Comparison of ENCODE assay signal across 8 mouse cellular contexts in genomic region chr10:63582608-63583007, GRCm38 (mm10).
A peak's percentile ranks its signal among the peaks of the same experiment; 100 is the strongest.
DNase-seq lines count a peak whose midpoint lies in the region; ATAC-seq lines count a peak whose summit lies in the region.

No protein-coding gene starts in this region.

- WGBS in hindbrain, embryonic 14.5 days: 9% methylated on average over 14 of the region's 14 CpGs

- no peak overlapping the region for H3K27ac ChIP-seq in hindbrain, embryonic 14.5 days

- H3K27me3 ChIP-seq in hindbrain, embryonic 14.5 days (ENCODE audit: control insufficient read depth, insufficient read depth, low read length): no peaks in the 10 kb centered on the region

- H3K4me3 ChIP-seq in hindbrain, embryonic 14.5 days (replicated peaks; ENCODE audit: low read length): no peak overlapping the region

- no peaks in the 10 kb centered on the region for H3K9me3 ChIP-seq in hindbrain, embryonic 14.5 days (ENCODE audit: control insufficient read depth, low read length)

- ATAC-seq in hindbrain, embryonic 14.5 days (ENCODE audit: low FRiP score): peak; percentile 83

- peak; percentile 52 for DNase-seq in WW6 (ENCODE audit: low read depth, low spot score)
- peak; percentile 90 to 93 for DNase-seq in cerebellum, postnatal 25 days
- peak; percentile 84 to 89 for DNase-seq in frontal cortex, postnatal 25 days (ENCODE audit: low spot score in 2 of 2)
- peak; percentile 94 for DNase-seq in hindbrain, embryonic 14.5 days (ENCODE audit: low spot score)
- peak; percentile 76 to 94 for DNase-seq in layer of hippocampus, postnatal 25 days (ENCODE audit: extremely low spot score in 1 of 2, low spot score in 1 of 2)
- peak; percentile 43 to 80 for DNase-seq in lung, postnatal 4 days
- DNase-seq in retina, postnatal 7 days (ENCODE audit: low read depth, low spot score): peak; percentile 72
- DNase-seq in urinary bladder, adult 2 months (ENCODE audit: low spot score): peak; percentile 51

- H3K9ac ChIP-seq in hindbrain, embryonic 14.5 days: no peak overlapping the region

- no peaks in the 10 kb centered on the region for H3K36me3 ChIP-seq in hindbrain, embryonic 14.5 days (replicated peaks; ENCODE audit: control insufficient read depth, insufficient read depth)

- no peak overlapping the region for H3K4me2 ChIP-seq in hindbrain, embryonic 14.5 days (replicated peaks)

- no peaks in the 10 kb centered on the region for H3K4me1 ChIP-seq in hindbrain, embryonic 14.5 days (replicated peaks; ENCODE audit: control insufficient read depth, insufficient read depth, low read length)
